ENCODE assay signal across 8 mouse cellular contexts in the genomic region with DNA sequence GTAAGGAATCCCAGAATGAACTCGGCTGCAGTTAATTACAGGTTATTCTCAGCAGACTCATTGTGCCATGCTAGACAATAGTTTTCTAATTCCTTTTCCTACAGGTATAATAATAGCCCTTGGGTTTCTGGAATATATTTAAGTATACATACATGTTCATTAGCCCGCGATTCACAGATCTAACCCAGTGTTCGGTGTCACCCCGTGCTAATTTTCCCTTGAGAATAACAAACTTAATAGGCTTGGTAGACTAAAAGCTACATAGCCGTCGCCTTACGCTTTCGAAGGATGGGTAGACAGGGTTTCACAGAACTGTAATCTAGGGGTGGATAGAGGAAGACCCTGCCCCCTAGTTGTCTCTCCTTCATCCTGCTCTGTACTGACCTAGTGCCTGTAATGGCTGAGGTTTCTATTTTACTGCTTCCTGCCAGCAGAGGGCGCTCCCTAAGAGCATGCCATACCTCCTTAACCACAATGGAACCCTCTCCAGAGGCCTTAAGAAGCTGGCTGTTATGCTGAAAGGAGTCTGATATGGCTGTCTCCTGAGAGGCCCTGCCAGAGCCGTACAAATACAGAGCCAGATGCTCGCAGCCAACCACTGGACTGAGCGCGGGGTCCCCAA. TPM values are rescaled to one million over a fixed set of nuclear protein-coding genes. Genes with fewer than 3 reads are reported as not detected.
DNase-seq lines count a peak whose midpoint lies in the region; ATAC-seq and TF ChIP-seq lines count a peak whose summit lies in the region.

No protein-coding gene starts in this region.

- no peaks in the 10 kb centered on the region for H3K27me3 ChIP-seq in Patski
- H3K27me3 ChIP-seq in lung, embryonic 16.5 days (ENCODE audit: control insufficient read depth, insufficient read depth, low read depth, low read length): no peaks in the 10 kb centered on the region

- DNase-seq in Patski (ENCODE audit: low read depth, low spot score): no peak
- DNase-seq in cerebellum, adult 9-10 months: peak; percentile 81
- DNase-seq in heart, postnatal 4 days: peak; percentile 83
- DNase-seq in layer of hippocampus, adult 8-10 months (ENCODE audit: low spot score in 2 of 2): peak; percentile 51 to 82
- peak; percentile 57 for DNase-seq in ovary, postnatal 14 days (ENCODE audit: low spot score)
- DNase-seq in thymus, postnatal 25 days: peak; percentile 80

- CTCF ChIA-PET in Patski (lab: Charles Lee): interaction anchor here (0.6 to 3.4 kb wide), 13 partner anchors 10 to 254 kb away, joined by 3 to 18 read pairs (median 4); no protein-coding TSS in a partner anchor

- no peak overlapping the region for H3K4me2 ChIP-seq in lung, embryonic 16.5 days (ENCODE audit: low read depth, low read length)

- no peak overlapping the region for H3K27ac ChIP-seq in lung, embryonic 16.5 days (ENCODE audit: low read length)

- no peak overlapping the region for H3K4me3 ChIP-seq in lung, embryonic 16.5 days (ENCODE audit: low read length)

- POLR2A ChIA-PET in Patski (lab: Charles Lee): no interaction called here

- WGBS in lung, embryonic 16.5 days: 51% methylated on average over 14 of the region's 14 CpGs

- no peaks in the 10 kb centered on the region for H3K36me3 ChIP-seq in lung, embryonic 16.5 days (ENCODE audit: control insufficient read depth, insufficient read depth, low read length)

- peak; percentile 83 for TF ChIP-seq CTCF in Patski (IDR thresholded peaks at IDR 0.05)

- no peaks in the 10 kb centered on the region for H3K9me3 ChIP-seq in lung, embryonic 16.5 days (ENCODE audit: control insufficient read depth, low read length)

- in situ Hi-C loops in Patski (cut with MboI; ENCODE audit: low pct_unique_long_range_greater_than_20kb): no loop called here

- 0 out of 2 replicates have a peak, but pooled peaks cover 2% of the 10 kb centered on the region for H3K4me1 ChIP-seq in lung, embryonic 16.5 days (replicated peaks; ENCODE audit: control insufficient read depth, insufficient read depth, low read length)

- H3K9ac ChIP-seq in lung, embryonic 16.5 days (ENCODE audit: low read length): no peak overlapping the region

- ATAC-seq in Patski: no peak
- peak; percentile 89 for ATAC-seq in frontal cortex, adult (ENCODE audit: low TSS enrichment)
- peak; percentile 80; the same call in 1 of the 2 replicates for ATAC-seq in lung, embryonic 16.5 days (ENCODE audit: low read depth)

RNA-seq across cellular contexts. Expression of a gene that starts 49.8 kb away (rescaled TPM):
- polyA plus RNA-seq in Patski (2021): 0.09 TPM
- not detected for total RNA-seq in heart, postnatal 4 days (2021)
- under 1 TPM in 1 of 4 experiments, not detected in 3; 0.53 TPM for total RNA-seq in layer of hippocampus, adult 8-10 months (2022)
- 0.60 and 7.5 TPM in 2 replicates for polyA plus RNA-seq in lung, embryonic 16.5 days (2015; fragmentation: Nextera tagmentation; extraction: Ambion mirVana)

RNA-seq across cellular contexts. Expression of a gene that starts 53.3 kb away (rescaled TPM):
- not detected for polyA plus RNA-seq in Patski (2021)
- total RNA-seq in heart, postnatal 4 days (2021): not detected
- under 1 TPM in 2 of 4 experiments, not detected in 2; 0.32 to 0.43 TPM for total RNA-seq in layer of hippocampus, adult 8-10 months (2022)
- 0.21 and 0.28 TPM in 2 replicates for polyA plus RNA-seq in lung, embryonic 16.5 days (2015; fragmentation: Nextera tagmentation; extraction: Ambion mirVana)
